Comparison of ENCODE assay signal across 31 mouse cellular contexts in genomic region chr12:11389141-11389540, GRCm38 (mm10). TPM values are rescaled to one million over a fixed set of nuclear protein-coding genes. Genes with fewer than 3 reads are reported as not detected.
DNase-seq lines count a peak whose midpoint lies in the region; ATAC-seq lines count a peak whose summit lies in the region.
"Had no signal": no experiment of that assay in that cellular context is flagged by ENCODE, and none has a peak within 500 bp of the region (broad histone marks: within the 10 kb centered on the region; RNA-seq: fewer than 3 reads in every experiment).

No protein-coding gene starts in this region.

- no peak overlapping the region for H3K9ac ChIP-seq in intestine, embryonic 16.5 days (ENCODE audit: low read depth, low read length)
- H3K9ac ChIP-seq: embryonic facial prominence, embryonic 15.5 days; forebrain, embryonic 12.5 days; forebrain, postnatal 0 days; heart, embryonic 15.5 days; limb, embryonic 13.5 days; liver, embryonic 12.5 days; liver, postnatal 0 days; midbrain, embryonic 12.5 days; neural tube, embryonic 12.5 days had no signal

- no peaks in the 10 kb centered on the region for H3K27me3 ChIP-seq in intestine, embryonic 16.5 days (replicated peaks; ENCODE audit: control insufficient read depth, insufficient read depth, low read length)
- H3K27me3 ChIP-seq: embryonic facial prominence, embryonic 15.5 days; forebrain, embryonic 12.5 days; heart, embryonic 15.5 days; limb, embryonic 13.5 days; liver, embryonic 12.5 days; megakaryocyte, embryonic 14.5 days; midbrain, embryonic 12.5 days; neural tube, embryonic 12.5 days had no signal

- WGBS in intestine, embryonic 16.5 days = 80% methylated on average over 7 of the region's 7 CpGs

- H3K4me3 ChIP-seq in intestine, embryonic 16.5 days (ENCODE audit: low read length) = no peak overlapping the region
- H3K4me3 ChIP-seq: embryonic facial prominence, embryonic 15.5 days; forebrain, embryonic 12.5 days; heart, embryonic 10.5 days; heart, embryonic 15.5 days; left cerebral cortex, adult 2 months; limb, embryonic 13.5 days; liver, embryonic 12.5 days; megakaryocyte, embryonic 14.5 days; midbrain, embryonic 12.5 days; myocyte; neural tube, embryonic 12.5 days had no signal

- H3K9me3 ChIP-seq in intestine, embryonic 16.5 days (ENCODE audit: control insufficient read depth, low read length) = no peaks in the 10 kb centered on the region
- H3K9me3 ChIP-seq: embryonic facial prominence, embryonic 15.5 days; forebrain, embryonic 12.5 days; heart, embryonic 10.5 days; heart, embryonic 15.5 days; limb, embryonic 13.5 days; liver, embryonic 12.5 days; megakaryocyte, embryonic 14.5 days; midbrain, embryonic 12.5 days; neural tube, embryonic 12.5 days had no signal

- peak; percentile 70 for ATAC-seq in intestine, embryonic 16.5 days
- ATAC-seq: forebrain, postnatal 0 days; hindbrain, embryonic 16.5 days; liver, embryonic 12.5 days; liver, postnatal 0 days had no signal

- no peaks in the 10 kb centered on the region for H3K4me1 ChIP-seq in intestine, embryonic 16.5 days (ENCODE audit: control insufficient read depth, insufficient read depth, low read length)
- H3K4me1 ChIP-seq: liver, embryonic 12.5 days; megakaryocyte, embryonic 14.5 days; midbrain, embryonic 12.5 days; neural tube, embryonic 12.5 days had no signal

- peak; percentile 21 for DNase-seq in cerebellum, adult 9-11 months
- no peak for DNase-seq in cerebellum, postnatal 14 days
- peak; percentile 30 to 54 for DNase-seq in urinary bladder, adult 18-20 months (ENCODE audit: low spot score in 2 of 2)
- no peak for DNase-seq in urinary bladder, postnatal 4 days (ENCODE audit: low spot score in 2 of 2)
- DNase-seq in urinary bladder, postnatal 25 days (ENCODE audit: low spot score) = peak; percentile 36
- no peak for DNase-seq in lung, postnatal 25 days (ENCODE audit: low spot score)
- DNase-seq in spleen, postnatal 4 days (ENCODE audit: low spot score in 2 of 2) = no peak
- DNase-seq: adrenal gland, adult 8-10 months; cerebellum, adult 11 months; cerebellum, adult 9-10 months; forebrain, postnatal 0 days; gastrocnemius, postnatal 14 days; kidney, adult 9 months; kidney, postnatal 25 days; liver, postnatal 0 days; lung, postnatal 4 days; right cerebral cortex, postnatal 4 days; thymus, adult 2 months had no signal

- no peaks in the 10 kb centered on the region for H3K36me3 ChIP-seq in intestine, embryonic 16.5 days (ENCODE audit: control insufficient read depth, insufficient read depth, low read length)
- H3K36me3 ChIP-seq: embryonic facial prominence, embryonic 15.5 days; forebrain, embryonic 12.5 days; heart, embryonic 10.5 days; heart, embryonic 15.5 days; limb, embryonic 13.5 days; liver, embryonic 12.5 days; midbrain, embryonic 12.5 days; neural tube, embryonic 12.5 days had no signal

- no peak overlapping the region for H3K4me2 ChIP-seq in intestine, embryonic 16.5 days (ENCODE audit: low read depth, low read length)
- H3K4me2 ChIP-seq: embryonic facial prominence, embryonic 15.5 days; forebrain, embryonic 12.5 days; heart, embryonic 15.5 days; limb, embryonic 13.5 days; liver, embryonic 12.5 days; midbrain, embryonic 12.5 days; neural tube, embryonic 12.5 days had no signal

- no peak overlapping the region for H3K27ac ChIP-seq in intestine, embryonic 16.5 days (ENCODE audit: low read length)
- H3K27ac ChIP-seq: embryonic facial prominence, embryonic 15.5 days; forebrain, embryonic 12.5 days; heart, embryonic 10.5 days; heart, embryonic 15.5 days; left cerebral cortex, adult 2 months; limb, embryonic 13.5 days; liver, embryonic 12.5 days; midbrain, embryonic 12.5 days; neural tube, embryonic 12.5 days had no signal

RNA-seq across cellular contexts. Expression of gene Vsnl1, which starts 47.3 kb away (rescaled TPM):
- 0.50 and 0.61 TPM in 2 replicates for polyA plus RNA-seq in intestine, embryonic 16.5 days (2015; fragmentation: Nextera tagmentation; extraction: Ambion mirVana)
- polyA plus RNA-seq: liver, postnatal 0 days; myocyte had no signal

Comparison
In these comparisons a context has a peak if more than half of its experiments do, and no peak if none do; other contexts are left out.
1. DNase-seq: peak in cerebellum, adult 9-11 months (single experiment), urinary bladder, adult 18-20 months (2 of 2) and urinary bladder, postnatal 25 days (single experiment); none in cerebellum, postnatal 14 days (0 of 2), urinary bladder, postnatal 4 days (0 of 2), lung, postnatal 25 days (single experiment) and spleen, postnatal 4 days (0 of 2).